Mouse (Mus musculus) E14TG2a.4 (cell line): Measurements from ENCODE around the gene F2rl2.

Source experiments
- CTCF ChIP-seq: conservative IDR thresholded peaks from 2 replicates; pipeline ENCODE4 v1.5.1; 2014; ENCODE audit warnings: low read length
- NANOG ChIP-seq: IDR thresholded peaks from 2 replicates; pipeline ENCODE4 v1.6.1; 2014; ENCODE audit warnings: borderline replicate concordance, low read length, mixed read lengths
- POU5F1 ChIP-seq: IDR thresholded peaks from 2 replicates; pipeline ENCODE4 v1.6.1; 2014; ENCODE audit warnings: low read length, borderline replicate concordance

GRCm38 (mm10) chr13:95684656-95685244, 11.9 kb upstream of the F2rl2 start:
- TF ChIP-seq CTCF (no peak), NANOG (no peak), POU5F1 (no peak)
